ENCODE assay signal across 8 mouse cellular contexts in genomic region chr2:32449761-32450754, GRCm38 (mm10). TPM values are rescaled to one million over a fixed set of nuclear protein-coding genes. Genes with fewer than 3 reads are reported as not detected.
DNase-seq lines count a peak whose midpoint lies in the region; ATAC-seq and TF ChIP-seq lines count a peak whose summit lies in the region.

TSS of gene Naif1 (plus strand) at chr2:32450457.

- peaks cover 13% of the 10 kb centered on the region for H3K36me3 ChIP-seq in kidney, embryonic 15.5 days
- H3K36me3 ChIP-seq in forebrain, embryonic 15.5 days: peaks cover under 1% of the 10 kb centered on the region; the same call in 1 of the 2 replicates
- peaks cover 7% of the 10 kb centered on the region for H3K36me3 ChIP-seq in limb, embryonic 15.5 days
- H3K36me3 ChIP-seq in small intestine, adult 2 months (ENCODE audit: control insufficient read depth, insufficient read depth, low read length): peaks cover 10% of the 10 kb centered on the region

- peaks cover 54% of the 10 kb centered on the region for H3K4me1 ChIP-seq in kidney, embryonic 15.5 days
- peaks cover 4% of the 10 kb centered on the region for H3K4me1 ChIP-seq in bone marrow, adult 2 months (ENCODE audit: control insufficient read depth, insufficient read depth, low read length)
- peaks cover 41% of the 10 kb centered on the region for H3K4me1 ChIP-seq in forebrain, embryonic 15.5 days
- H3K4me1 ChIP-seq in limb, embryonic 15.5 days: peaks cover 53% of the 10 kb centered on the region
- H3K4me1 ChIP-seq in small intestine, adult 2 months (ENCODE audit: control insufficient read depth, insufficient read depth, insufficient read length, low read length): peaks cover 14% of the 10 kb centered on the region

- peak within 1 kb of the TSS; percentile 91 for H3K4me2 ChIP-seq in kidney, embryonic 15.5 days
- peak within 1 kb of the TSS; percentile 58 for H3K4me2 ChIP-seq in forebrain, embryonic 15.5 days (replicated peaks)
- peak within 1 kb of the TSS; percentile 79 for H3K4me2 ChIP-seq in limb, embryonic 15.5 days

- no peak for DNase-seq in kidney, adult 9 months
- DNase-seq in cerebellum, adult 11 months: no peak

- H3K9ac ChIP-seq in kidney, embryonic 15.5 days: peak within 1 kb of the TSS; percentile 76
- H3K9ac ChIP-seq in forebrain, embryonic 15.5 days (replicated peaks): peak within 1 kb of the TSS; percentile 82
- peak within 1 kb of the TSS; percentile 64 for H3K9ac ChIP-seq in limb, embryonic 15.5 days

- no peak for ATAC-seq in kidney, embryonic 15.5 days (replicated peaks; ENCODE audit: low FRiP score)
- ATAC-seq in forebrain, embryonic 15.5 days (replicated peaks): no peak
- ATAC-seq in limb, embryonic 15.5 days (ENCODE audit: insufficient number of reproducible peaks, low FRiP score, low TSS enrichment, low read depth): no peak
- ATAC-seq in granulocyte monocyte progenitor cell, adult 5-6 weeks (replicated peaks; ENCODE audit: poor library complexity, severe bottlenecking): no peak

- H3K4me3 ChIP-seq in kidney, embryonic 15.5 days (replicated peaks): peak within 1 kb of the TSS; percentile 85
- H3K4me3 ChIP-seq in bone marrow, adult 2 months (replicated peaks; ENCODE audit: control insufficient read depth, low read depth, low read length): peak within 1 kb of the TSS; percentile 70
- H3K4me3 ChIP-seq in forebrain, embryonic 15.5 days: peak within 1 kb of the TSS; percentile 82
- H3K4me3 ChIP-seq in limb, embryonic 15.5 days: peak within 1 kb of the TSS; percentile 77
- peak within 1 kb of the TSS; percentile 77 for H3K4me3 ChIP-seq in small intestine, adult 2 months (ENCODE audit: low read depth, low read length)

- no peaks in the 10 kb centered on the region for H3K27me3 ChIP-seq in kidney, embryonic 15.5 days
- no peaks in the 10 kb centered on the region for H3K27me3 ChIP-seq in forebrain, embryonic 15.5 days
- H3K27me3 ChIP-seq in limb, embryonic 15.5 days: no peaks in the 10 kb centered on the region
- H3K27me3 ChIP-seq in small intestine, adult 2 months (ENCODE audit: control insufficient read depth, insufficient read depth, low read length): no peaks in the 10 kb centered on the region

- no peak for TF ChIP-seq POLR2A in bone marrow, adult 2 months (IDR thresholded peaks at IDR 0.05; ENCODE audit: borderline replicate concordance, control insufficient read depth, low read depth, low read length)
- TF ChIP-seq POLR2A in small intestine, adult 2 months (IDR thresholded peaks at IDR 0.05; ENCODE audit: low read depth, low read length): no peak

- H3K27ac ChIP-seq in kidney, embryonic 15.5 days: peak within 1 kb of the TSS; percentile 99
- peak within 1 kb of the TSS; percentile 81 for H3K27ac ChIP-seq in bone marrow, adult 2 months (ENCODE audit: control insufficient read depth, insufficient read depth, low read depth, low read length, poor library complexity)
- H3K27ac ChIP-seq in forebrain, embryonic 15.5 days (replicated peaks): peak within 1 kb of the TSS; percentile 98
- peak within 1 kb of the TSS; percentile 95 for H3K27ac ChIP-seq in limb, embryonic 15.5 days
- peak within 1 kb of the TSS; percentile 76 for H3K27ac ChIP-seq in small intestine, adult 2 months (ENCODE audit: insufficient read depth, low read depth, low read length)

- TF ChIP-seq CTCF in bone marrow, adult 2 months (IDR thresholded peaks at IDR 0.05; ENCODE audit: control insufficient read depth, insufficient read depth, low read length): no peak
- no peak for TF ChIP-seq CTCF in small intestine, adult 2 months (IDR thresholded peaks at IDR 0.05; ENCODE audit: extremely low read depth, insufficient read length, insufficient replicate concordance, low read depth, low read length)

- H3K9me3 ChIP-seq in kidney, embryonic 15.5 days (replicated peaks): no peaks in the 10 kb centered on the region
- no peaks in the 10 kb centered on the region for H3K9me3 ChIP-seq in forebrain, embryonic 15.5 days
- no peaks in the 10 kb centered on the region for H3K9me3 ChIP-seq in limb, embryonic 15.5 days

- WGBS in kidney, embryonic 15.5 days: 83% methylated on average over 15 of the region's 15 CpGs
- 53% methylated on average over 15 of the region's 15 CpGs for WGBS in bone marrow, adult 2 months
- 76% methylated on average over 15 of the region's 15 CpGs for WGBS in forebrain, embryonic 15.5 days
- 77% methylated on average over 15 of the region's 15 CpGs for WGBS in limb, embryonic 15.5 days
- 31% methylated on average over 15 of the region's 15 CpGs for WGBS in small intestine, adult 2 months

RNA-seq across cellular contexts. Expression of gene Naif1, which starts in this region (rescaled TPM):
- polyA plus RNA-seq in kidney, embryonic 15.5 days (2015; fragmentation: Nextera tagmentation; extraction: Ambion mirVana): 6.3 and 6.8 TPM in 2 replicates
- 1.9 and 2.6 TPM in 2 replicates for polyA plus RNA-seq in bone marrow, adult 2 months (2011; ENCODE audit: insufficient read depth, insufficient read length, low replicate concordance, missing spikeins)
- polyA plus RNA-seq in forebrain, embryonic 15.5 days (2015; fragmentation: Nextera tagmentation; extraction: Ambion mirVana): 6.3 and 7.0 TPM in 2 replicates
- 5.6 and 6.0 TPM in 2 replicates for polyA plus RNA-seq in limb, embryonic 15.5 days (2015; fragmentation: Nextera tagmentation; extraction: Ambion mirVana)
- polyA plus RNA-seq in small intestine, adult 2 months (2012; rRNA removed): 2.4 and 4.4 TPM in 2 replicates
- total RNA-seq in granulocyte monocyte progenitor cell, adult 5-6 weeks (2014; fragmentation: Nextera tagmentation): 3.7 and 4.6 TPM in 2 replicates
- total RNA-seq in granulocyte monocyte progenitor cell, adult 5-6 weeks (2017): 3.0 and 4.8 TPM in 2 replicates
